Mouse (Mus musculus) hindbrain, embryonic 10.5 days (tissue): ENCODE results near the gene Kansl1l. TPM values are rescaled to one million over a fixed set of nuclear protein-coding genes. Genes with fewer than 3 reads are reported as not detected.
A peak's percentile ranks its signal among the peaks of the same experiment; 100 is the strongest.
"Not testable (repeated sequence)": the region's sequence is repeated elsewhere in the genome, so short reads cannot be mapped to it uniquely, and the experiment has no call there.

Experiments used
- DNase-seq: peaks from one replicate; pipeline ENCODE4 v3.0.0-alpha.2; 2017; ENCODE audit warnings: low spot score
- H3K27ac ChIP-seq: fragments of 300-500 bp; sonication (generic); 2 replicates; pipeline ENCODE4 v1.5.1; 2016; ENCODE audit warnings: mild to moderate bottlenecking, moderate library complexity
- H3K27me3 ChIP-seq: fragments of 300-500 bp; sonication (generic); 2 replicates; pipeline ENCODE4 v1.6.1; 2016; ENCODE audit warnings: mild to moderate bottlenecking; ENCODE audit not compliant: poor library complexity, insufficient read depth, severe bottlenecking
- H3K36me3 ChIP-seq: fragments of 300-500 bp; sonication (generic); 2 replicates; pipeline ENCODE4 v1.6.1; 2016; ENCODE audit warnings: mild to moderate bottlenecking, moderate library complexity
- H3K4me1 ChIP-seq: fragments of 300-500 bp; sonication (generic); replicated peaks from 2 replicates; pipeline ENCODE4 v1.6.1; 2016; ENCODE audit warnings: mild to moderate bottlenecking
- H3K4me3 ChIP-seq: fragments of 300-500 bp; sonication (generic); 2 replicates; pipeline ENCODE4 v1.5.1; 2016; ENCODE audit warnings: mild to moderate bottlenecking, moderate library complexity
- H3K9me3 ChIP-seq: fragments of 300-500 bp; sonication (generic); 2 replicates; pipeline ENCODE4 v1.6.1; 2016; ENCODE audit warnings: mild to moderate bottlenecking, moderate library complexity
- WGBS: fragments of 180-500 bp; shearing (Covaris S2); methylation state at CpG from one replicate; pipeline ENCODE4 v1.1.7; 2016; 5-methylcytosine and 5-hydroxymethylcytosine counted together
- polyA plus RNA-seq: library from polyadenylated mRNA; unstranded; fragments of >200 nt; fragmentation: Nextera tagmentation; extraction: Ambion mirVana; gene quantifications from 2 replicates; pipeline ENCODE4 v1.2.1, GENCODE M21; 2016

Kansl1l gene
- polyA plus RNA-seq, 1 experiment from 2014 or later = 11.3 TPM

DNA sequence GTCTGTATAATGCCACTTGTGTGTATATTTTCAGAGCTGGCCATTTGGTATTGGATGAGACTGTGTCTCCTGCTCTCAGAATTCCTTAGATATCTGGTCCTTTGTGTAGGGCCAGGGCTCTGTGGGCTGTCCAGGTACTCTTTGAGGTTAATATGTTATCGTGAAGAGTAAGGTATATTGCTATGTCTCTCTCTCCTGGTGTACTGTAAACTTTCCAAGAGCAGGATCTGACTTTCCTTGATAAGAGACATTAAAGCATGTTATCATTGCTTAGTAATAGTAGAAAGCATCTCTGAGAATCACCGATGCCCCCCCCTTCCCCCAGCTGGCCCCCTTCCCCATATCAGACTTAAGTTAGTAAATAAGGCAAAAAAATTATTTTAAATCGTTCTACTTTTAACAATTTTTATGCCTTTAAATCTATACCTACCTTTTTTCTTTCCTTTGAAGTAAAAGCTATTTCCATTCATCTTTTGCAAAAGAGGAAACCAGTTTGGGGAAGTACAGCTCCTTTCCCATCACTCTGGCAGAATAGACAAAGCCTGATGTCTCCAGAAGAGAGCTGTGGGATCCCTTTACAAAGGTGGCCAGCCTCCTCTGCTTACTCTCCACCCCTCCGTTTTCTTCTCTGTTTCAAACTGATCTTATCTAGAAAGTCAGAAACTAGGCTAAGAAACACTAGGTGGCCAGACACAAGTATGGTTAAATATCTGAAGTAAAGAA lies 114.6 kb downstream of the Kansl1l start:
- no peaks in the 10 kb centered on the region for H3K9me3 ChIP-seq
- no peaks in the 10 kb centered on the region for H3K27me3 ChIP-seq
- H3K36me3 ChIP-seq = peaks cover 16% of the 10 kb centered on the region
- no peak for DNase-seq
- H3K27ac ChIP-seq = no peak overlapping the region
- no peak overlapping the region for H3K4me3 ChIP-seq
- H3K4me1 ChIP-seq = peaks cover 18% of the 10 kb centered on the region
- 84% methylated on average over 4 of the region's 4 CpGs for WGBS

DNA sequence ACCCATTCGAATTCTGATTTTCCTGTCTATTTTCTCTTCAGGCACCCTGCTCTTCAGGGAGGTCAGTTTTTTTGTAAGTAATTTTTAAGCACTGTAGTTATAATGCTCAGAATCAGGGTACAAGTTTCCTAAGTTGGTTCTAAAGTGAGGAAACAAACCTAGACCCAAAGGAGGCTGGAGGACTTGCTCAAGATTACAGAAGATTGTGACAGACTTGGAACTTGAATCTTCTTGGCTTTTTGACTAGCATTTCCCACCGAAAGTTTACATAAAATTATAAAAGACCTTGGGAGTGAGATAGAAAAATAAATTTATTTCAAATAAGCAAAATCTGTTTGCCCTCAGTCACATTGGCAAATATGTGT lies 115.8 kb downstream of the Kansl1l start:
- Histone ChIP-seq H3K27me3 (no peaks in the 10 kb centered on the region), H3K9me3 (no peaks in the 10 kb centered on the region), H3K4me1 (peaks cover 18% of the 10 kb centered on the region), H3K36me3 (peaks cover 3% of the 10 kb centered on the region), H3K4me3 (peak overlapping the region; percentile 89), H3K27ac (peak overlapping the region; percentile 91)
- WGBS = 39% methylated on average over 2 of the region's 2 CpGs
- no peak for DNase-seq

DNA sequence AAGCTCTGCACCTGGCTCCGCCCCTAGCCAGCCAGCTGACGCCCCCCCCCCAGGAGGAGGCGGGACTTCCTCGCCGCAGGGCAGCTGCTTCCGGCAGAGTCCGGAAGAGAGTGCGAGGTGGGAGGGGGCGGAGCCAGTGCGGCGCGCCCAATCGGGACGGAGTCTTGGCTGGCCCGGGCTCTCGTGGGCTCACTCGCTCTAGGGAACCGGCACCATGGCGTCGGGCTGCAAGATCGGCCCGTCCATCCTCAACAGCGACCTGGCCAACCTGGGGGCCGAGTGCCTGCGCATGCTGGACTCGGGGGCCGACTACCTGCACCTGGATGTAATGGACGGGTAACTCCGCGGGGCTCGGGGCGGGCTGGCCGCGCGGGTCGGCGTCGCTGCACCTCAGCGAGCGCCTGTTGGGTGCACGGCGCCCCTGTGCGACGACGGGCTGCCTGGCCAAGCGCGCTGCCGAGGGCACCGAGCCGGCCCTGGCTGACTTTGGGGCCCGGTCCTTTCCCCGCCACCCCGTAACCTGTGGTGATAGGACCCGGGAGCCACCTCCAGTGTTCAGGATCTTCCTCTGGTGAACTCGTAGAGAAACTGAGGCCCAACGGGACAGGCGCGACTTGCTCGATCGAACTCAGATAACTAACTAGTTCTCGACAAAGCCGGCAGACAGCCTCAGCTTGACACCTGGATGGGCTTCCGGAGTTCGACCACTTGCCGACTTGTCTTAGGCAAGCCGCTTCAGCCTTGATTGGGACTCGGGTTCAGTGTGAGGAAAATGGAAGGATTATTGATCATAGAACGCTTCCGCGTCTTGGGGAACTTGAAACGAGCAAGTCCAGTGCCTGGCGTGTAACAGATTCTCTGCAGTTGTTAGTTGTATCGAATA lies 116.4 kb downstream of the Kansl1l start, which contains the start of gene Rpe:
Gene Rpe, plus strand, starts transcription at position 139 of the 883 bp plus-strand sequence.
- Histone ChIP-seq H3K4me1 (peaks cover 18% of the 10 kb centered on the region), H3K9me3 (no peaks in the 10 kb centered on the region), H3K36me3 (no peaks in the 10 kb centered on the region), H3K27ac (peak within 1 kb of the TSS; percentile 91), H3K27me3 (no peaks in the 10 kb centered on the region), H3K4me3 (peak within 1 kb of the TSS; percentile 89)
- peak; percentile 95 for DNase-seq
- under 1% methylated on average over 73 of the region's 73 CpGs for WGBS

- peak overlapping the region; percentile 91 for H3K27ac ChIP-seq
- 43% methylated on average over 5 of the region's 5 CpGs for WGBS
- no peaks in the 10 kb centered on the region for H3K27me3 ChIP-seq
- H3K9me3 ChIP-seq = no peaks in the 10 kb centered on the region
- DNase-seq = no peak
- H3K36me3 ChIP-seq = no peaks in the 10 kb centered on the region
- H3K4me3 ChIP-seq = peak overlapping the region; percentile 89
- H3K4me1 ChIP-seq = peaks cover 18% of the 10 kb centered on the region
These were observed 117.1 kb downstream of the Kansl1l start for GRCm38 (mm10) chr1:66700149-66700692.

DNA sequence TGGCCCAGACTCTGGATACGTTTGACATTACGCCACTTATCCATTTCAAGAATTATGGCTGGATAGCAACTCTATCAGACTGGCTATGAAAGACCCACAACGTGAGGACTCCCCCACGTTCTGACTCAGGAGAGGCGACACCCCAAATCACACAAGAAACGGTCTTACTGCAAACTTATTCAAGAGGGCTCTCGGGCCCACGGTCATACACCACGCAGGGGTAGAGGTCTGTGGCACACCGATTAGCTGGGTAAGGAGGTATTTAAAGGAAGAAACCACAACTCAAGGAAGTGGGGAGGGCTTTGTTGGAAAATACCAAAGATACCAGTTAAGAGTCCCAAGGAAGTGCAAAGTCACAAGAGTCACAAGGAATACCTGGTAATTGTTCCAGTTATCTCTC lies 117.7 kb downstream of the Kansl1l start:
- not testable (repeated sequence) for H3K4me3 ChIP-seq, H3K36me3 ChIP-seq, H3K27me3 ChIP-seq, H3K9me3 ChIP-seq, H3K27ac ChIP-seq, DNase-seq
- WGBS = 87% methylated on average over 10 of the region's 10 CpGs
- H3K4me1 ChIP-seq = peaks cover 18% of the 10 kb centered on the region

DNA sequence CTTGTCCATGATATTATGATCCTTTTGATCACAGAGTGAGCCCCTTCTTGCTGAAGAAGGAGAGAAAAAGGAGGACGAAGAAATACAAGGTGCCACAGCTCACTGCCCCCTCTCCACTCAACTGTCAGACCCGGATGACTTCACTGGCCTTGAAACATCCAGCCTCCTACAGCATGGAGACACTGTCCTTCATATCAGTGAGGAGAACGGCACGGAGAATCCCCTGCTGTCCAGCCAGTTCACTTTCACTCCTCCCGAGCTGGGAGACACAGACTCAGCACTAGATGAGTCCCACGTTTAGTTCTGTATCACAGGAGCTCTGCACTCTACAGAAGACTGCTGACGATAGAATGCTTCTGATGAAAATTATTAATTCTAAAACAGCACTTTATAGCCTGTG lies 122.1 kb downstream of the Kansl1l start:
- Histone ChIP-seq H3K36me3 (no peaks in the 10 kb centered on the region), H3K9me3 (no peaks in the 10 kb centered on the region), H3K27me3 (no peaks in the 10 kb centered on the region), H3K27ac (no peak overlapping the region), H3K4me1 (peaks cover 9% of the 10 kb centered on the region; the same call in 1 of the 2 replicates), H3K4me3 (no peak overlapping the region)
- no peak for DNase-seq
- 72% methylated on average over 7 of the region's 7 CpGs for WGBS

DNA sequence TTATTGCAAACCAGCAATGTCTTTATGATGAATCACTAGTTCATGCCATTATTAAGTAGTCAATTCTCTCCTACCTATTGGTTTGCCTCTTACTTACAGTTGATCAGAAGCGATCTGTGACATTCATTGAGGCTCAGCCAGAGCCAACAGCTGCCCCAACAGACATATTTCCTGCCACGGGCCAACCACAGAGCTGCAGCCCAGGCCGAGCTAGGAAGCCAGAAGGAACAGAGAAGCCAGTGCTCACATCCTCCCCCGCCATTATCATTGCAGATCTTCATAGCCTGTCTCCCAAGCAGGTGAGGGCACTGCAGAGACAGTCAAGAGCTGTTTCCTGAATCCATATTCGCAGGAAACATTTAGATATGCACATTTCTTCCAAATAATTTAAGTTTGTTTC lies 123.1 kb downstream of the Kansl1l start:
- WGBS = 84% methylated on average over 5 of the region's 5 CpGs
- H3K27ac ChIP-seq = no peak overlapping the region
- no peaks in the 10 kb centered on the region for H3K9me3 ChIP-seq
- DNase-seq = no peak
- no peaks in the 10 kb centered on the region for H3K36me3 ChIP-seq
- H3K27me3 ChIP-seq = no peaks in the 10 kb centered on the region
- H3K4me1 ChIP-seq = peaks cover 6% of the 10 kb centered on the region; the same call in 1 of the 2 replicates
- H3K4me3 ChIP-seq = no peak overlapping the region

DNA sequence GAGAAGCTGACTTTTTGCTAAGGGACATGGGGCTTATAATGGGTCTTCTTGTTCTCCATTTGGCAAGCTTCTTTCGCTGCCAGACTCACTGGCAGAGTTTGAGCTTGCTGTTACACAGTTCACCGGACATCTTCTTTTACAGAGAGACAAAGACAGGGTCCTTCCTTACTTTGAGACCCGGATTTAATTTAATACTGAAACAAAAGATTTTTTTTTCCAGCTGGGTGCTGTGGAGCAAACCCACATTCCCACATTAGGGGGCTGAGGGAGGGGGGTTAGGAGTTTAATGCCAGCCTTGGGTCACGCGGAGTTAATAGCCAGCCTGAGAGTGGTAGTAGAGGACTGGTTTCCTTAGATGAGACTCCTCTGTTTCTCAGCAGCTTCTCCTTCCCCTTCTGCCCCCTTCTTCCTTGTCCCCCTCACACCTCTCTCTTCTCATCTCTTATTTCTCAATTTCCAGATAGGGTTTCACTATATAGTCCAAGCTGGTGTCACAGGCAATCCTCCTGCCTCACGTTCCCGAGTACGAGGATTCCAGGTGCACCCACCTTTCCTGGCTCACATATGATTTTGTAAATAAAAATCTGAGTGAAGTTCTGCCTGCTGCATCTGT lies 124.5 kb downstream of the Kansl1l start:
- H3K36me3 ChIP-seq = no peaks in the 10 kb centered on the region
- H3K27ac ChIP-seq = no peak overlapping the region
- 78% methylated on average over 8 of the region's 8 CpGs for WGBS
- H3K9me3 ChIP-seq = no peaks in the 10 kb centered on the region
- DNase-seq = no peak
- no peaks in the 10 kb centered on the region for H3K27me3 ChIP-seq
- no peak overlapping the region for H3K4me3 ChIP-seq
- peaks cover 6% of the 10 kb centered on the region; the same call in 1 of the 2 replicates for H3K4me1 ChIP-seq

DNA sequence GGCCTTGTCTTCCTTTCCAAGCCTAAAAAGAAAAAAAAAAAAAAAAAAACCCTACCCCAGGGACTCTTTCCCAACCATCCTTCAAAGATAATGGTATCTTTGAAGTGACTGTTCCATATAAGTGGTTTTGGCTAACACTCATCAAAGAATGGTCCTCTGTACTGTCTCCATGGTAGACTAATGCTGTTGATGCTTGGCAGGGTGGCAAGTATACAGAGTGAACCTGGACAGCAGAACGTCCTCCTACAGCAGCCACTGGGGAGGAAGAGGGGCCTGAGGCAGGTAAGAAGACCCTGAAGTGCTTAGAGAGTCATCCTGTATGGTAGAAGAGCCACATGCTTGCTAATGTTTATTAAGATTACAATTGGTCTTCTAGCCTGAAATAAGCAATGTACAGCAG lies 125.1 kb downstream of the Kansl1l start:
- H3K36me3 ChIP-seq = no peaks in the 10 kb centered on the region
- no peak overlapping the region for H3K27ac ChIP-seq
- no peak for DNase-seq
- 76% methylated on average over 1 of the region's 1 CpGs for WGBS
- H3K4me3 ChIP-seq = no peak overlapping the region
- H3K27me3 ChIP-seq = no peaks in the 10 kb centered on the region
- no peaks in the 10 kb centered on the region for H3K9me3 ChIP-seq
- peaks cover 6% of the 10 kb centered on the region; the same call in 1 of the 2 replicates for H3K4me1 ChIP-seq

GRCm38 (mm10) chr1:66691772-66692171 lies 125.6 kb downstream of the Kansl1l start:
- WGBS = 65% methylated on average over 3 of the region's 3 CpGs
- Histone ChIP-seq H3K4me3 (no peak overlapping the region), H3K4me1 (peaks cover 6% of the 10 kb centered on the region; the same call in 1 of the 2 replicates), H3K27ac (no peak overlapping the region), H3K36me3 (no peaks in the 10 kb centered on the region), H3K27me3 (no peaks in the 10 kb centered on the region), H3K9me3 (no peaks in the 10 kb centered on the region)
- no peak for DNase-seq

DNA sequence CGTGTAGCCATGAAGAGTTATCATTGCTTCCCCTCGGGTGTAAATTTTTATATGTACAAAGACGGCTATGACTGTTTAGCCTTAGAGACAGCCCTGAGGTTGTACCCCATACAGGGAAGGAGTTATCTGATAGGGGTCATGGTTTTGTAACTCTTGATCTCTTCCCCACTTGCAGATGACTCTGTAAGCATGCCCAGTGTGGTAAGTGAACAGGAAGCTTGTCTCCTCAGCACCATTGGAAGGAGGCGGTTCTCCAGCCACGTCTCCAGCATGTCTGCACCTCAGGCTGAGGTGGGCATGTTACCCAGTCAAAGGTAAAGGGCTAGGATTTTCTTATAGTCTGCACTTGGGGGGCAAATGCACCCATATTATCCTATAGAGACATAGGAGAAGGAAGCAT lies 134.4 kb downstream of the Kansl1l start:
- no peaks in the 10 kb centered on the region for H3K4me1 ChIP-seq
- H3K27ac ChIP-seq = no peak overlapping the region
- H3K9me3 ChIP-seq = no peaks in the 10 kb centered on the region
- no peaks in the 10 kb centered on the region for H3K27me3 ChIP-seq
- 87% methylated on average over 5 of the region's 5 CpGs for WGBS
- DNase-seq = no peak
- H3K36me3 ChIP-seq = no peaks in the 10 kb centered on the region
- H3K4me3 ChIP-seq = no peak overlapping the region

DNA sequence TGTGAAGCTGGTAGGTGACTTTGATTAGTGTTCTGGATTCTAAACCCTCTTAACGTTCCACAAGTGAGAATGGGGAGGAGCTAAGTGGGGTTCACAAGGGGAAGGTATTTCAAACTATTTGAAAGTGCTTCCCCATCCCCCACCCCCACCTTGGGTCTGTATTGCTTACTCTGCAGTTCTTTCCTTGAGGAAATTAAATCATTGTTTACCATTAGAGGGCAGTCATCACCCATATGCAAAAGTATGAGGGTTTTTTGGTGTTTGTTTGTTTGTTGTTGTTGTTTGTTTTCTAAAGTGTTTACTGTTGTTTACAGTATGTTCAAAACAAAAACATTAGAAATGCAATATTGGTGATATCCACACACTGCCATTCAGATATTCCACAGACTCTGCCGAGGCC lies 138.7 kb downstream of the Kansl1l start:
- DNase-seq = no peak
- H3K9me3 ChIP-seq = no peaks in the 10 kb centered on the region
- no peaks in the 10 kb centered on the region for H3K36me3 ChIP-seq
- no peaks in the 10 kb centered on the region for H3K27me3 ChIP-seq
- no peak overlapping the region for H3K4me3 ChIP-seq
- 61% methylated on average over 2 of the region's 2 CpGs for WGBS
- H3K4me1 ChIP-seq = no peaks in the 10 kb centered on the region
- no peak overlapping the region for H3K27ac ChIP-seq
